Mouse (Mus musculus) embryonic facial prominence, embryonic 14.5 days (tissue): ENCODE results near the gene Arhgap32. TPM values are rescaled to one million over a fixed set of nuclear protein-coding genes. Genes with fewer than 3 reads are reported as not detected.
"Not testable (repeated sequence)": the region's sequence is repeated elsewhere in the genome, so short reads cannot be mapped to it uniquely, and the experiment has no call there.

ENCODE experiments used
- ATAC-seq: fragments of 200-750 bp; cut with Nextera tagmentation; 2 replicates; pipeline ENCODE4 v1.8.0; 2017; ENCODE audit warnings: low read depth, moderate number of reproducible peaks, moderate TSS enrichment
- DNase-seq: peaks from one replicate; pipeline ENCODE4 v3.0.0-alpha.2; 2015; ENCODE audit warnings: low spot score
- H3K27ac ChIP-seq: fragments of 300-500 bp; sonication (generic); replicated peaks from 2 replicates; pipeline ENCODE4 v1.5.1; 2014; ENCODE audit warnings: low read depth, mild to moderate bottlenecking, low read length, moderate library complexity
- H3K27me3 ChIP-seq: fragments of 300-500 bp; sonication (generic); replicated peaks from 2 replicates; pipeline ENCODE4 v1.6.1; 2014; ENCODE audit warnings: low read length; ENCODE audit not compliant: control insufficient read depth, insufficient read depth
- H3K36me3 ChIP-seq: fragments of 300-500 bp; sonication (generic); 2 replicates; pipeline ENCODE4 v1.6.1; 2014; ENCODE audit warnings: low read length, mixed read lengths; ENCODE audit not compliant: control insufficient read depth, insufficient read depth
- H3K4me1 ChIP-seq: fragments of 300-500 bp; sonication (generic); 2 replicates; pipeline ENCODE4 v1.6.1; 2014; ENCODE audit warnings: antibody characterized with exemption, low read length; ENCODE audit not compliant: control insufficient read depth, insufficient read depth
- H3K4me2 ChIP-seq: fragments of 300-500 bp; sonication (generic); 2 replicates; pipeline ENCODE4 v1.6.1; 2014; ENCODE audit warnings: low read depth, mild to moderate bottlenecking, low read length, moderate library complexity, mixed read lengths
- H3K4me3 ChIP-seq: fragments of 300-500 bp; sonication (generic); 2 replicates; pipeline ENCODE4 v1.5.1; 2014; ENCODE audit warnings: low read depth, mild to moderate bottlenecking, low read length
- H3K9ac ChIP-seq: fragments of 300-500 bp; sonication (generic); 2 replicates; pipeline ENCODE4 v1.6.1; 2014; ENCODE audit warnings: low read depth, mild to moderate bottlenecking, low read length, moderate library complexity, mixed read lengths
- H3K9me3 ChIP-seq: fragments of 300-500 bp; sonication (generic); 2 replicates; pipeline ENCODE4 v1.6.1; 2016; ENCODE audit warnings: low read length; ENCODE audit not compliant: control insufficient read depth
- WGBS: fragments of 180-500 bp; shearing (Covaris S2); extraction: QIAGEN DNeasy Blood & Tissue Kit; methylation state at CpG from one replicate; pipeline ENCODE4 v1.1.7; 2014; 5-methylcytosine and 5-hydroxymethylcytosine counted together
- polyA plus RNA-seq: library from polyadenylated mRNA; unstranded; fragments of >200 nt; fragmentation: Nextera tagmentation; extraction: Ambion mirVana; gene quantifications from 2 replicates; pipeline ENCODE4 v1.2.1, GENCODE M21; 2014

The Arhgap32 gene
- polyA plus RNA-seq, 1 experiment from 2014 or later, result 10.9 TPM

DNA sequence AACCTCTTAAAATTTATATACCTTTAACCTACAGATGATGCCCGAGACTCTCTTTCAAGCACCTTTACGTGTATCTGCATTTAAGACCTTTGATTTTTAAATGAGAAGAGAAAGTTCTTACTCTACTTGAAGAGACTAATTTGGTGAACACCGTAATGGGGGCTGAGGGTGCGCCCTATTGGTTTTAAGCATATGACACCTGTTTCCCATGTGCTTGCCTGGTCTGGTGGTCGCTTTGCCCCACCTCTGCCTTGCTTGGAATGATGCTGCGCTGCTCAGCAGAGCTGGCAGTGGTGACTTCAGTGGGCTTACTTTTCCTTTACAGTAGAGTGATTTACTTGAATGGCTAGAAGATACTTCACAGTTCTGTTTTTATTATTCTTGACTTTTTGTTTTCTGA is 3.6 kb downstream of the Arhgap32 start:
- H3K4me1 ChIP-seq, result no peaks in the 10 kb centered on the region
- no peaks in the 10 kb centered on the region for H3K27me3 ChIP-seq
- no peak for ATAC-seq
- no peak overlapping the region for H3K4me3 ChIP-seq
- no peaks in the 10 kb centered on the region for H3K36me3 ChIP-seq
- H3K9ac ChIP-seq, result no peak overlapping the region
- WGBS, result 90% methylated on average over 6 of the region's 6 CpGs
- DNase-seq, result no peak
- no peak overlapping the region for H3K4me2 ChIP-seq
- H3K9me3 ChIP-seq, result 0 out of 2 replicates have a peak, but pooled peaks cover 2% of the 10 kb centered on the region
- no peak overlapping the region for H3K27ac ChIP-seq

DNA sequence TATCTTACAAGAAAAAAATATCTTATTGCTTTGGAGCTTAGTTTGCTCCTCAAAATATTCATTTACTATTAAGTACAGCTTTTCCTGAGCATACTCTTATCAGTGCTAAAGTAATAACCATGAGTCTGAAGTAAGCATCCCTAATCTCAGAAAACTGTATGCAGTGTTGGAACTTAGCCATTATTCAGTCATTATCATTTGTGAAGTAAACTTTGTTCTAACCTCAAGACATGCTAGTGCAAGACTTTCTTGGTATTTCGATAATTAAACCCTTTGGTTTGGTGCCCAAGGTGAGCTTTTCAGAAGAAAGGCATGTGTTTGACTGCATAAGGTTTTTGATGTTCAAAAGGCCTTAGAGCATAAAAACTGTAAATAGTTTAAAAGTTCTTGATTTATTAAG is 4.2 kb downstream of the Arhgap32 start:
- no peak overlapping the region for H3K27ac ChIP-seq
- WGBS, result 82% methylated on average over 1 of the region's 1 CpGs
- H3K27me3 ChIP-seq, result no peaks in the 10 kb centered on the region

DNA sequence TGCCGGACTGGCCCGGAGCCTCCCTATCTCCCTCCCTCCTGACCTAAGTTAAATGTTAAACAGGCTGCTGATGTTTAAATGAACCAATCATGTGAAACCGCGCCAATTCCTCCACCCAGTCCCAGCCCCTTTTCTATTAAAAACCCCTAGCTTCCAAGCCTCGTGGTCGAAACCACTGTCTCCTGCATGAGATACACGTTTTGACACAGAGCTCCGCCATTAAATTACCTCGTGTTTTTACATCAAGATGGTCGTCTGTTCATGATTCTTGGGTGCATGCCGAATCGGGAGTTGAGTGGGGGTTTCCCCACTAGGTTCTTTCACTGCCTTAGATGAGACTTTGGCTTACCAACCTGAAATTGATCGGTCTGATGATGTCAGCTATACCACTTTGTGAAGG is 5.3 kb downstream of the Arhgap32 start:
- H3K4me2 ChIP-seq, H3K9ac ChIP-seq, H3K27me3 ChIP-seq, H3K36me3 ChIP-seq, H3K4me1 ChIP-seq, H3K4me3 ChIP-seq, H3K9me3 ChIP-seq, DNase-seq, H3K27ac ChIP-seq, ATAC-seq: not testable (repeated sequence)
- 95% methylated on average over 13 of the region's 13 CpGs for WGBS

More for the DNA sequence above, 4.2 kb downstream of the Arhgap32 start:
- peak; percentile 70 for DNase-seq
- Histone ChIP-seq H3K36me3 (no peaks in the 10 kb centered on the region), H3K9me3 (0 out of 2 replicates have a peak, but pooled peaks cover 2% of the 10 kb centered on the region), H3K4me3 (no peak overlapping the region), H3K4me2 (no peak overlapping the region), H3K4me1 (no peaks in the 10 kb centered on the region), H3K9ac (no peak overlapping the region)
- ATAC-seq, result no peak

DNA sequence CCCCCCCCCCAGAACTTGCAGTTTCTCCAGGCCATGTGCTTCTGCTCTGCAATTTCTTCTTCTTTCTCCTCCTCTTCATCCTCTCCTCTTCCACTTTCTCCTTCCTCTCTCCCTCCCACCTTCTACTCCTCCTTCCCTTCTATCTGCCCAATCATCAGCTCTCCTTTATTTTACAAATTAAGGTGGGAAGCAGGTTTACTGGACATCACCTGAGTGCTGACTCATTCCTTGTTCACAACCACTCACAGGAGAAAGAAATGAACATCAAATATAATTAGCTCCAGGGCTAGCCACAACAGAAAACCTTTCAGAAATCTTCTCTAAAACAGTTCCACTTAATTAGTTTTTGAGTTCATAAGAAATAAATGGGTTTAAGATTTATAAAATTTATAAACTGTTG is 20.3 kb downstream of the Arhgap32 start:
- Histone ChIP-seq H3K9ac (no peak overlapping the region), H3K4me3 (no peak overlapping the region), H3K36me3 (no peaks in the 10 kb centered on the region), H3K27ac (no peak overlapping the region), H3K4me2 (no peak overlapping the region), H3K9me3 (no peaks in the 10 kb centered on the region), H3K4me1 (no peaks in the 10 kb centered on the region), H3K27me3 (no peaks in the 10 kb centered on the region)
- ATAC-seq, result no peak
- DNase-seq, result no peak

GRCm38 (mm10) chr9:32136680-32137295 is 20.9 kb downstream of the Arhgap32 start:
- Histone ChIP-seq H3K27ac (no peak overlapping the region), H3K36me3 (no peaks in the 10 kb centered on the region), H3K9me3 (no peaks in the 10 kb centered on the region), H3K4me3 (no peak overlapping the region), H3K4me2 (no peak overlapping the region), H3K9ac (no peak overlapping the region), H3K27me3 (no peaks in the 10 kb centered on the region), H3K4me1 (no peaks in the 10 kb centered on the region)
- WGBS, result 83% methylated on average over 11 of the region's 11 CpGs
- ATAC-seq, result no peak
- no peak for DNase-seq

- Histone ChIP-seq H3K27me3 (no peaks in the 10 kb centered on the region), H3K4me1 (no peaks in the 10 kb centered on the region), H3K9me3 (no peaks in the 10 kb centered on the region), H3K36me3 (no peaks in the 10 kb centered on the region), H3K9ac (no peak overlapping the region), H3K27ac (no peak overlapping the region), H3K4me3 (no peak overlapping the region), H3K4me2 (no peak overlapping the region)
- ATAC-seq, result no peak
- 91% methylated on average over 14 of the region's 14 CpGs for WGBS
- no peak for DNase-seq
These were observed 21.9 kb downstream of the Arhgap32 start for GRCm38 (mm10) chr9:32137697-32138426.

GRCm38 (mm10) chr9:32138616-32139015 is 22.7 kb downstream of the Arhgap32 start:
- ATAC-seq (no peak), DNase-seq (no peak)
- 91% methylated on average over 5 of the region's 5 CpGs for WGBS
- no peaks in the 10 kb centered on the region for H3K36me3 ChIP-seq
- H3K27me3 ChIP-seq, result no peaks in the 10 kb centered on the region
- no peaks in the 10 kb centered on the region for H3K9me3 ChIP-seq
- no peak overlapping the region for H3K9ac ChIP-seq
- no peak overlapping the region for H3K4me2 ChIP-seq
- no peaks in the 10 kb centered on the region for H3K4me1 ChIP-seq
- H3K4me3 ChIP-seq, result no peak overlapping the region
- H3K27ac ChIP-seq, result no peak overlapping the region

DNA sequence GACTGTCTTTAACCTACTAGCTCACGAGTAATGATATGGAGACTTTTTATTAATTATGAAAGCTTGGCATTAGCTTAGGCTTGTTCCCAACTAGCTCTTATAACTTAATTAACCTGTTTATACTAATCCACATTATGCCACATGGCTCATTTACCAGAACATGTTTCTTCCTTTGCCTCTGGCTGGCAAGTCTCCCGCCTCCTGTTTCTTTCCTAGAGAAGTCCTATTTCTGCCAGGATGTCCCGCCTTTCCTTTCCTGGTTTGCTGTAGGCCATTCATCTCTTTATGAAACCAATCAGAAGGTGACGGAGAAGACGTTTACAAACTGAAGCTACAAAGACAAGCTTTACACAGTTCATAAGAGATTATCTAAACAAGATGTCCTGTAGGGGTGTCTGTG is 23.7 kb downstream of the Arhgap32 start:
- Histone ChIP-seq H3K9me3 (no peaks in the 10 kb centered on the region), H3K4me2 (no peak overlapping the region), H3K27ac (no peak overlapping the region), H3K9ac (no peak overlapping the region), H3K4me3 (no peak overlapping the region), H3K4me1 (no peaks in the 10 kb centered on the region), H3K36me3 (no peaks in the 10 kb centered on the region), H3K27me3 (no peaks in the 10 kb centered on the region)
- no peak for ATAC-seq
- DNase-seq, result no peak
- WGBS, result 80% methylated on average over 5 of the region's 5 CpGs

DNA sequence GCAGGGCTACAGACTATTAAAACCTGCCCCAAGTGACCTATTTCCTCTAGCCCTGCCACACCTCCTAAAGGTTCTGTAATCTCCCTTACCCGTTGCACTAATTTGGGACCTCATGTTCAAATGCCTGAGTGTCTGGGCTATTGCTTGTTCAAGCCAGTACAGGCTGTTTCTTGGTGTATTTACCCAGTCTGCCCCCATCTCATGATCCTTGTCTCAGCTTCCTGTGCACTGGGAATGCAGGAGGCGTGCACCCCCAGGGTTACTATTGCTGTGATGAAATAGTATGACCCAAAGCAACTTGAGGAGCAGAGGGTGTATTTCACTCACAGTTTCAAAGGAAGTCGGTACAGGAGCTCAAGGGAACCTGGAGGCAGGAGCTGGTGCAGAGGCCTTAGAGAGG is 26.9 kb downstream of the Arhgap32 start:
- no peaks in the 10 kb centered on the region for H3K4me1 ChIP-seq
- no peak overlapping the region for H3K4me2 ChIP-seq
- WGBS, result 50% methylated on average over 3 of the region's 3 CpGs
- no peak overlapping the region for H3K4me3 ChIP-seq
- DNase-seq (no peak), ATAC-seq (no peak)
- H3K27ac ChIP-seq, result no peak overlapping the region
- H3K9ac ChIP-seq, result no peak overlapping the region
- no peaks in the 10 kb centered on the region for H3K27me3 ChIP-seq
- no peaks in the 10 kb centered on the region for H3K36me3 ChIP-seq
- no peaks in the 10 kb centered on the region for H3K9me3 ChIP-seq
